Mouse (Mus musculus): Measurements from ENCODE around the gene Scpep1.
"Not testable (repeated sequence)": the region's sequence is repeated elsewhere in the genome, so short reads cannot be mapped to it uniquely, and the experiment has no call there.

Gene Scpep1

DNA sequence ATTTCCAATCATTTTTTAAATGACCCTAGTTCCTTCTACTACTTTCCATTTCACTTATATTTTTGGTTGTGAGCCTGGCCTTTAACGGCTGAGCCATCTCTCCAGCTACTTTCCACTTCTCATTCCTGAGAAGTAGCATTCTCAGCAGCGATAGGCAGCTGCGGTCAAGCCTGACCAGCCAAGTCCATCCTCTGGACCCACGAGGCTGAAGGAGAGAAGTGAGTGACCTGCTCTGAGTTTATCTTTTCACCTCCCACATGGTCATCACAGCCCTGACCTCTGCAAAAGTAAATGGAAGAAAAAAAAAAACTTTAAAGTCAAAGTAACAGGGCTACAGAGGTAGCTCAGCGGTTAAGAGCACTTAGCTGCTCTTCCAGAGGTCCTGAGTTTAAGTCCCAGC lies 28.7 kb downstream of the Scpep1 start:
- no peak for DNase-seq (ENCODE audit: low read depth)

- no peak for DNase-seq (ENCODE audit: low read depth)
Measured at GRCm38 (mm10) chr11:88909388-88910036, 45.8 kb downstream of the Scpep1 start.

DNA sequence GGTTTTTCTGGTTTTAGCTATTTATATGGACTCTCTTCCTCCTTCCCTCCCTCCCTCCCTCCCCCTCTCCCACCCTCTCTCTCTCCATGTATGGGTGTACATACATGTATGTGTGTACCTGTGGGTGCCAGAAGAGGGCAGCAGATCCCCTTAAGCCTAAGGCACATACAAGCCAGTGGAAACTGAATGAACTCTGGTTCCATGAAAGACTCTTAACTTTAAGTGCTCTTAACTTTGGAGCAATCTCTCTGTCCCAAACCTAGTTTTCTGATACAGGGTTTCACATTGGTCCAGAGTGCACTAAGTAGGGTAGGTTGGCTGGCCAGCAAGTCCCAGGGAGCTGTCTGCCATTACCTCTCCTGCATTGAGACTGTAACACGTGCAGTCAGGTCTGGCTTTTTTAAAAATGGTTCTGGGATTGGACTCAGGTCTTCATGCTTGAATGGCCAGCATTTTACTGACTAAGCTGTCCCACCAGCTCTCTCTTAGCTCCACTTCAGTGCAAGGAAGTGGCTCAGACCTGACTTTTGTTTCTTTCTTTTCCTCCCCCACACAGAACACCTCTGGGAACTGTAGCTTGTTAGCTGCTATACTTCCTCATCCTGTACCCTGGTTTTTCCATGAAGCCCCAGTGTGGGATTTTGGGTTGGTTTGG lies 46.6 kb downstream of the Scpep1 start:
- peak; percentile 34 for DNase-seq (ENCODE audit: low read depth)

GRCm38 (mm10) chr11:88907886-88908285 lies 47.4 kb downstream of the Scpep1 start:
- no peak for DNase-seq (ENCODE audit: low read depth)

- DNase-seq (ENCODE audit: low read depth) = no peak
Measured at GRCm38 (mm10) chr11:88905621-88906020, 49.6 kb downstream of the Scpep1 start.

GRCm38 (mm10) chr11:88904080-88904479 lies 51.2 kb downstream of the Scpep1 start:
- DNase-seq (ENCODE audit: low read depth) = no peak

DNA sequence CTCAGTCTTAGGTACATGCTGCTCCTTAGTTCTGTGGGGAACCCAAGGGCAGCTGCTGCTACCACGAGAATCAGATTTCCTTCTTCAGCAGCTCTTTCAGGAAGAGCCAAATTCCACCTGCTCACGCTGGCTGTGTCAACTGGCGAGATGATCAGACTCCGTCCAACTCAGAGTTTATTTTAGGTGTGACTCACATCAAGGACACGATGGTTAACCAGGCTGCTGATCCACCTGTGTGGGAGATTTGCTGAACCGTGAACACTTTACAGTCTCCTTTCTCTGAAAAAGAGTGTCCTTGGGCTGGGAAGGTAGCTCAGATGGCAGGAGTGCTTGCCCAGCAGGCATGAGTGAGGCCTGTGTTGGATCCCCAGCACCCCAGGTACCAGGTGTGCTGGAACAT lies 52.5 kb downstream of the Scpep1 start:
- DNase-seq (ENCODE audit: low read depth) = no peak

DNA sequence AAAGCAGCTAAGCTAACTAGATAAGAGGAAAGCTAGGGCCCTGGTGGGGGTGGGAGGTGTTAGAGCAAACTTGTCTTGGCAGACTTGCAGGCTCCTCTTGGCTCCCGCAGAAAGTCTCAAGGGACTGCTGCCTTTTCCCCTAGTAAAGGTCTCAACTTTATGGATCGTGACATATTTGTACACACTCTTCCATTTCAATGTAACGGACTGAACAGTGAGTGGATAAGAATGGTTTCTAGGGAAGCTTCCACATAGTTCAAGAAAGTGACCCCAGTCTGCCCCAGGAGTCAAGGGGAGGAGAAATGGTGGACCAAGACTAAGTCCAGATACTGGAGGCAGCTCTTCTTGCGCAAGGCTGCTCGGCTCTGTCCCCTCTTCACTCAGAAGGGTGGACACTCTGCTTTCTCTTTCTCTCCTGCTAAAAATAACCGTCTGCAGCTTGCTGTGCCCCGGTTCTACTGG lies 53.9 kb downstream of the Scpep1 start:
- no peak for DNase-seq (ENCODE audit: low read depth)

DNA sequence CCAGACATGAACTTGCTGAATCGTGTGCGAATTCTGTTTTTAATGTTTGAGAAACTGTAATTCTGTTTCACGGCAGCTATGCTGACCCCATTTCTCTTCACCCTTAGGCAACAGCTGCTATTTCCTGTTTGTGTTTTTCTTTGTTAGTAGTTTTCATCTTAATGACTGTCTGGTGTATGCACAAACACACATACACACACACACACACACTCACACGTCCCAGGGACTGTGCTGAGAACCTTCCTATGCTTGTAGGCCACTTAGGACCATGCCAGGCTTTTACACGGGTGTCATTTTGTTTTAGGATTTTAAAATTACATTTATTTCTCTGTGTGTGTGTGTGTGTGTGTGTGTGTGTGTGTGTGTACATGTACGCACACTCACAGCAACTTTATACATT lies 55.7 kb downstream of the Scpep1 start:
- DNase-seq (ENCODE audit: low read depth) = no peak

- DNase-seq (ENCODE audit: low read depth) = no peak
Measured at GRCm38 (mm10) chr11:88898380-88898763, 56.9 kb downstream of the Scpep1 start.

- DNase-seq (ENCODE audit: low read depth) = no peak
Measured at GRCm38 (mm10) chr11:88897624-88898379, 57.5 kb downstream of the Scpep1 start.

GRCm38 (mm10) chr11:88895800-88896232 lies 59.4 kb downstream of the Scpep1 start:
- DNase-seq (ENCODE audit: low read depth) = not testable (repeated sequence)

DNA sequence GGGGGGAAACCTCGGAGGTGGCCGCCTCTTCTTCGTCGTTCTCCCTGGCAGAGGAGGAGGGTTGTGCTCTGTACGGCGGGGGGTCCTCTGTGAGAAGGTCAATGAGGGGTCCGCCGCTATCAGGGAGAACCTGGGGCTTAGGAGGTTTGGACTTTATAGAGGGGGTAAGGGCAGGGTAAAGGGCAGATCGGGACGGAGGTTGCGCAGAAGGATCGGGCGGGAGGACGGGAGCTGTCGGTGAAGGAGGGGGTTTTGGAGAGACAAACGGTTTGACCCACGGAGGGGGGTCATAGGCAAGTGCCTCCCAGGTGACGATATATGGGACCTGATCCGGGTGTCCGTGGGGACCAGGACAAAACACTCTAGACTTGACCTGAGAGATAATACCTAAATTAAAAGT lies 60.0 kb downstream of the Scpep1 start:
- DNase-seq (ENCODE audit: low read depth) = not testable (repeated sequence)

- DNase-seq (ENCODE audit: low read depth) = not testable (repeated sequence)
Measured at GRCm38 (mm10) chr11:88894279-88894678, 61.0 kb downstream of the Scpep1 start.

DNA sequence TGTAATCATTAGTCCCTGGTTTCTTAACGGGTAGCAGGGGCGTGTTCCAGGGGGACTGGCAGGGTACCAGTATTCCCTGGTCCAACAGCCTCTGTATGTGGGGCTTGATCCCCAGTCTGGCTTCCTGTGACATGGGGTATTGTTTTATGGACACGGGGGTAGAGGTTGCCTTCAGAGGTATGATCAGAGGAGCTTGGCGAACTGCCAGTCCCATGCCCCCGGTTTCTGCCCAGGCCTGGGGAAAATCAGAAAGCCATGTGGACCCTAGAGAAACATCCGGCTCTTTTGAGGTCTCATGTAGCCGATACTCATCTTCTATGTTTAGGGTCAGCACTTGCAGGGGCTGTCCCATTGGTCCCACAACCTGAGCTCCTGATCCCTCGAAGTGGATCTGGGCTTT lies 61.8 kb downstream of the Scpep1 start:
- not testable (repeated sequence) for DNase-seq (ENCODE audit: low read depth)

GRCm38 (mm10) chr11:88892789-88893188 lies 62.5 kb downstream of the Scpep1 start:
- not testable (repeated sequence) for DNase-seq (ENCODE audit: low read depth)

DNA sequence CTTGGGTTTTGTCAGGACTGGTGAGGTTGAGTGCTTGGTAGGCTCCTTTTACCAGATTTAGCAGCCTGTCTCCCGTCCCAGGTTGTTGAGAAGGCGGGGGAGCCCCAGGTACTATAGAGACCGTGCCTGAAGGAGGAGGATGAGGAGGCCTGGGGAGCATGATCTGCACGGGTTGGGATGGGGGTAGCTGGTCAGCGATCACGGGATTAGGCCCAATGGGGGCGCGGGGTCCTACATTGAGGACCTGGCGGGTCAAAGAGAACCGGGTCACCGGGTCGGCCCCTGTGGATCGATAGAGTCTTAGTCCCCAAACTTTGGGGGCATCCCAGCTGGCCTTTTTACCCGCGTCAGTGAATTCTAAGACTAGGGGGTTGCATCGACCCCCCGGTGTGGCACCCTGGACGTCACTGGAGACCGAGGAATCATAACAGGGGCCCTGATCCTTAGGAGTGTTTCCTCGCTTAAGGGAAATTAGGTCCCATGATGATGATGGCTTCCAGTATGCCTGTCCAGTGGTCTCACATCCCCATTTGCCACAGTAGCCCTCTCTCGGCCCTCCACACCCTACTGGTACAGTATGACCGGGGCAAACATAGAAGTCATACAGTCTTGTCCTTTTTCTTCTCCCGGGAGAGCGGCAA lies 63.2 kb downstream of the Scpep1 start:
- not testable (repeated sequence) for DNase-seq (ENCODE audit: low read depth)

GRCm38 (mm10) chr11:88891446-88891845 lies 63.8 kb downstream of the Scpep1 start:
- DNase-seq (ENCODE audit: low read depth) = not testable (repeated sequence)

DNA sequence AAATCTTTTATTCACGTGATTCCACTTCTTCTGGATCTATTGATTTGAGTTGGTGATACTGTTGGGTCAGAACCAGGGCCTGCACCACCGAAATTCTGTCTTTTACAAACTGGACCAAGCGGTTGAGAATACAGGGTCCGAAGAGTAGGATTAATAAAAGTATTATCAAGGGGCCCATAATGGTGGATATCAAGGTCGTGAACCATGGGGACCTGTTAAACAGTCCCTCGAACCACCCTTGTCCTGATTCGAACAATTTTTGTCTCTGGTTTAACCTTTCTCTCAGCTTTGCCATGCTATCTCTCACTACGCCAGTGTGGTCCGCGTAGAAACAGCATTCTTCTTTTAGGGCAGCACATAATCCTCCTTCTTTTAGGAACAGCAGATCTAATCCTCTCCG lies 64.4 kb downstream of the Scpep1 start:
- DNase-seq (ENCODE audit: low read depth) = not testable (repeated sequence)

GRCm38 (mm10) chr11:88888996-88889395 lies 66.3 kb downstream of the Scpep1 start:
- no peak for DNase-seq (ENCODE audit: low read depth)

GRCm38 (mm10) chr11:88884376-88885065 lies 70.7 kb downstream of the Scpep1 start:
- no peak for DNase-seq (ENCODE audit: low read depth)

DNA sequence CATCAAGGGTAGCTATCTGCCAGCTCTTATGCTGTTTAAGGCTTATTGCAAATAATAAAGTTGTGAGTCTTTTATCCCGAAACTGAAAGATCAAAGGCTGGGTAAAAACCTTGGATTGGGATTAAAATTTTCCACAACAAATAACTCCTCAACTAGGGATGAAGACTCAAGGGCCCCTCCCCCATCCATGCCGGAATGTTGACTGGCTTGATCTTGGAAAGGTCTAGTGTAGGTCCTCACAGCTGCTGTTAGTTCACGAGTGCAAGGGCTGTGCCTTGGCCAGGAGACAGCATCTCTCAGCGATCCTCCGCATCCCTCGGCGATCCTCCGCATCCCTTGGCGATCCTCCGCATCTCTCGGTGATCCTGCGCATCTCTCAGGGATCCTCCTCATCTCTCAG lies 77.3 kb downstream of the Scpep1 start:
- no peak for DNase-seq (ENCODE audit: low read depth)

Data from c-Kit-positive CD71-positive TER-119-negative erythroid progenitor cells, embryonic 14.5 days (primary cell).